Mouse (Mus musculus) liver, adult 2 months (tissue): ENCODE results near the gene Orm3. TPM values are rescaled to one million over a fixed set of nuclear protein-coding genes. Genes with fewer than 3 reads are reported as not detected.

Experiments
- DNase-seq: peaks from one replicate; pipeline ENCODE4 v3.0.0-alpha.2; 2011; ENCODE audit warnings: low read depth, low spot score; ENCODE audit errors: extremely low read depth
- H3K27ac ChIP-seq: fragments of 200-500 bp; replicated peaks from 2 replicates; pipeline ENCODE4 v1.5.1; 2012; ENCODE audit warnings: low read depth, mild to moderate bottlenecking, control low read depth, inconsistent platforms, low read length; ENCODE audit not compliant: insufficient read depth
- H3K27me3 ChIP-seq: fragments of 200-500 bp; 2 replicates; pipeline ENCODE4 v1.6.1; 2012; ENCODE audit warnings: mild to moderate bottlenecking, moderate library complexity, low read length, inconsistent platforms; ENCODE audit not compliant: control insufficient read depth, insufficient read depth
- H3K36me3 ChIP-seq: fragments of 200-500 bp; 2 replicates; pipeline ENCODE4 v1.6.1; 2012; ENCODE audit warnings: low read length, inconsistent platforms; ENCODE audit not compliant: control insufficient read depth, insufficient read depth
- H3K4me1 ChIP-seq: fragments of 200-500 bp; 2 replicates; pipeline ENCODE4 v1.6.1; 2011; ENCODE audit warnings: low read length; ENCODE audit not compliant: control insufficient read depth, insufficient read depth
- H3K4me3 ChIP-seq: fragments of 200-500 bp; 2 replicates; pipeline ENCODE4 v1.5.1; 2011; ENCODE audit warnings: low read depth, mild to moderate bottlenecking, control low read depth, low read length, moderate library complexity; ENCODE audit not compliant: insufficient read depth
- H3K79me2 ChIP-seq: fragments of 200-500 bp; 2 replicates; pipeline ENCODE4 v1.6.1; 2012; ENCODE audit warnings: inconsistent platforms, mild to moderate bottlenecking, low read length, moderate library complexity; ENCODE audit not compliant: control insufficient read depth, insufficient read depth
- H3K9ac ChIP-seq: fragments of 200-500 bp; 2 replicates; pipeline ENCODE4 v1.6.1; 2012; ENCODE audit warnings: low read depth, mild to moderate bottlenecking, control low read depth, inconsistent platforms, low read length
- CTCF ChIP-seq: fragments of 200-500 bp; IDR thresholded peaks from 2 replicates; pipeline ENCODE4 v1.5.1; 2011; ENCODE audit warnings: low read depth, low read length, control low read depth
- POLR2A ChIP-seq: fragments of 200-500 bp; IDR thresholded peaks from 2 replicates; pipeline ENCODE4 v1.6.1; 2011; ENCODE audit warnings: low read length, control low read depth; ENCODE audit not compliant: insufficient read depth; ENCODE audit errors: extremely low read depth
- WGBS: fragments of 180-500 bp; shearing (Covaris S2); methylation state at CpG from one replicate; pipeline ENCODE4 v1.1.7; 2018; 5-methylcytosine and 5-hydroxymethylcytosine counted together
- polyA plus RNA-seq: library from polyadenylated mRNA; depleted of rRNA; stranded (reverse); fragments of >200 nt; gene quantifications from 2 replicates; pipeline ENCODE4 v1.2.3, GENCODE M21; 2012
- total RNA-seq: library from RNA; depleted of rRNA; stranded (reverse); fragments of >200 nt; gene quantifications from 2 replicates; pipeline ENCODE4 v1.2.3, GENCODE M21; 2014

Orm3 gene
- total and polyA plus RNA-seq, 2 experiments, result 11.4 to 14.1 TPM

DNA sequence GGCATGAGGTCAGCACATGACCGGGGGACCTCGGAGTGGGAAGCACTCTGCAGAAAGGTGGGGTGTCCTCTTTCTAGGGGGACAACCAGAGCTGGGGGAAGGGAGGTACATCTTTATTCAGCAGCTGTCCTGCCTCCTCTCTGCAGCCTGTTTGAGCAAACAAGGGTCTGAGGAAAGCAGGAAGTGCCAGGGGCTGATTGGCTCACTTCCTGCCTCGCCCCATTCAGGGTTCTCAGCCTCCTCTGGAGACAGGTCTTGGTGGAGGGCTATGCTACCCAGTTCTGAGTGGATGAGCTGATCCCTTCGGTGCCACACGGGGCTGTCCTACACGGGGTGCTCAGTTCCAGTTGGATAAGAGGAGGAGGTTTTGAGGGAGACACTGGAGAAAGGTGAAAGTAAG lies 35.4 kb downstream of the Orm3 start:
- no peaks in the 10 kb centered on the region for H3K4me1 ChIP-seq

DNA sequence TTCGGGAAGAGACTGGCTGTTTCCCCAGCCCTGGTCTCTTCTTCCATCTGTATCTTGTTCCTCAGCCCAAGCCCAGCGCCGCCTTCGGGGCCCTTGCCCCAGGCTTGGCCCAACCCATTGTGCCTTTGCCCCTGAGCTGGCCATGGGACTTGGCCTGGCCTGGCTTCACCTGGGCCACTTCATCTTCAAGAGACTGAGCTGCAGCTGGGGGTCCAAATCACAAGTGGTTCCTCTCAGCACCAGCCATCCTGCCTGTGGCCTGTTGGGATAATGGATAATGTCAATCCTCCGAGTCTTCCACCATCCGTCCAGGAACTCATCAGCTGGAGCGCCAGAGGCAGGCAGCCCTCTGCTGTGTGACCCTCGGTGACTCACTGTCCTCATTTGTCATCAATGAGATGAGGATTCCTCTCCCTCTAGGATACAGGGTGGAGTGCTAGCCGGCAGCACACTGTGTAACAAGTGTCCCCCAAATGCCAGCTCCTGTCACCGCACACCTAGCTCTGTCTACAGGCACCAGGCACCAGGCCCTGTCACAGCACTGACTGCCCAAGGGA lies 42.1 kb downstream of the Orm3 start:
- Histone ChIP-seq H3K79me2 (no peaks in the 10 kb centered on the region), H3K9ac (no peak overlapping the region), H3K4me1 (no peaks in the 10 kb centered on the region), H3K27me3 (no peaks in the 10 kb centered on the region), H3K4me3 (no peak overlapping the region), H3K27ac (no peak overlapping the region), H3K36me3 (no peaks in the 10 kb centered on the region)
- WGBS, result 89% methylated on average over 10 of the region's 10 CpGs
- no peak for DNase-seq
- TF ChIP-seq CTCF, result no peak
- TF ChIP-seq POLR2A, result no peak

More for the DNA sequence above, 35.4 kb downstream of the Orm3 start:
- H3K36me3 ChIP-seq, result no peaks in the 10 kb centered on the region
- no peak overlapping the region for H3K9ac ChIP-seq
- H3K79me2 ChIP-seq, result no peaks in the 10 kb centered on the region
- no peak for DNase-seq
- TF ChIP-seq POLR2A (no peak), CTCF (no peak)
- no peak overlapping the region for H3K4me3 ChIP-seq
- H3K27me3 ChIP-seq, result no peaks in the 10 kb centered on the region
- H3K27ac ChIP-seq, result no peak overlapping the region
- WGBS, result 66% methylated on average over 6 of the region's 6 CpGs

DNA sequence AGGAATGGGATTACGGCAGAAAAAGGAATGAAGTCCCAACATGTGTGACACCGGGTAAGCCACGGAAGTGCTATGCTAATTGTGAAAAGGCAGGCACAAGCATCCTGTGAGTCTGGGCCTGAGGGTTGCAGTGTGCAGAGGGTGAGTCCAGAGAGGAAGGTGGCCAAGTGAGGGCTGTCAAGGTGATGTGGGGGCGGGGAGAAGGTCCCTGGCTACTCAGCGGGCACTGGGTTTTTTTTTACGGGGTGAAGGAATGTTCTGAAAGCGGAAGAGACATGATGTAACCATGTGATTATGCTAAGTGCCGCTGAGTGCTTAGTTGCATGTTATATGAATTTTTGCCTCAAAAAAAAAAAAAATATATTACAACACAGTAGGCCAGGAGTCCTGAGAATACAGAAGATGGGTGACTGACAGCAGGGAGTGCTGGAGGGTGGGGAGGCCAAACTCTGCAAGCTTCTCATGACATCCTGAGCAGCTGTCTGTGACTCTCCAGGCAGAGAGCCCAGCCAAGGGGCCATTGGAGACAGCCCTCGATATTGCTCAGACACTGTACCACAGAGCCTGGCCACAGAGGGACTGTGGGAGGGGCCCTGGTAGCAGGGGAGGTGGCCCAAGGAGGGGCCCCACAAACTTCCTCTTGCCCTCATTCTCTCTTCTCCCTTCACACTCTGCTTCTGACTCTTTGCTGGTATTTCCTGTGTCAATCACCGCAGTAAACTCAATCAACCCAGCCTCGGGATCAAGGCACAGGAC lies 43.1 kb downstream of the Orm3 start:
- Histone ChIP-seq H3K36me3 (no peaks in the 10 kb centered on the region), H3K9ac (no peak overlapping the region), H3K79me2 (no peaks in the 10 kb centered on the region), H3K27me3 (no peaks in the 10 kb centered on the region), H3K27ac (peak overlapping the region; percentile 31; the same call in 1 of the 2 replicates), H3K4me3 (no peak overlapping the region), H3K4me1 (no peaks in the 10 kb centered on the region; the same call in 1 of the 2 replicates)
- TF ChIP-seq POLR2A (no peak), CTCF (no peak)
- no peak for DNase-seq
- WGBS, result 67% methylated on average over 11 of the region's 11 CpGs

DNA sequence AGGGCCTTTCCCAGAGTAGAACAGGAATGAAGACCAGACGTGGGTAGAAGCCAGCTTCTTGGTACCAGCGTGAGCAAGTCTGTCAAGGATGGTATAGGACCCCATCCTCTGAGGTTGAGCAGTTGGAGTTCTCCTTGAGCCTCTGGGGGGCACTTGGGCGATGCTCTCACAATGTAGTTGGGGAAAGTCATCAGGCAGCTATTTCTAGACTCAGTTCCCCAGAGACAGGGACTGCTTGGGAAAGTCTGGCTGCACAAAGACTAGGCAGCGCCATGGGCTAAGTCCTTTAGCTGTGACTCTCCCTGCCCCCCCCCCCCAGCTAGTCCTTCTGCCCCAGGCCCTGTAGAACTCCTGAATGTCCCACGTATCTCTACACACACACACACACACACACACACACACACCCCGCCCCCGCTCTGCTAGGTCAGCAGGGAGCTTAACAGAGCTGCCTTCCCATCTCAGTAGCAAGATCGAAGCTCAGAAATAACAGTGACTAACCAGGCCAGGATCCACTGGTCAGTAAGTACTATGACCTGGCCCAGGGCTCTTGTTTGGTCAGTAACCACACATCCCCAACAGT lies 43.8 kb downstream of the Orm3 start:
- peak overlapping the region; percentile 31 for H3K27ac ChIP-seq
- H3K4me3 ChIP-seq, result no peak overlapping the region; the same call in 1 of the 2 replicates
- DNase-seq, result no peak
- no peaks in the 10 kb centered on the region; the same call in 1 of the 2 replicates for H3K4me1 ChIP-seq
- WGBS, result 77% methylated on average over 8 of the region's 8 CpGs
- H3K27me3 ChIP-seq, result no peaks in the 10 kb centered on the region
- H3K36me3 ChIP-seq, result no peaks in the 10 kb centered on the region
- TF ChIP-seq CTCF (no peak), POLR2A (no peak)
- H3K79me2 ChIP-seq, result no peaks in the 10 kb centered on the region
- no peak overlapping the region for H3K9ac ChIP-seq

DNA sequence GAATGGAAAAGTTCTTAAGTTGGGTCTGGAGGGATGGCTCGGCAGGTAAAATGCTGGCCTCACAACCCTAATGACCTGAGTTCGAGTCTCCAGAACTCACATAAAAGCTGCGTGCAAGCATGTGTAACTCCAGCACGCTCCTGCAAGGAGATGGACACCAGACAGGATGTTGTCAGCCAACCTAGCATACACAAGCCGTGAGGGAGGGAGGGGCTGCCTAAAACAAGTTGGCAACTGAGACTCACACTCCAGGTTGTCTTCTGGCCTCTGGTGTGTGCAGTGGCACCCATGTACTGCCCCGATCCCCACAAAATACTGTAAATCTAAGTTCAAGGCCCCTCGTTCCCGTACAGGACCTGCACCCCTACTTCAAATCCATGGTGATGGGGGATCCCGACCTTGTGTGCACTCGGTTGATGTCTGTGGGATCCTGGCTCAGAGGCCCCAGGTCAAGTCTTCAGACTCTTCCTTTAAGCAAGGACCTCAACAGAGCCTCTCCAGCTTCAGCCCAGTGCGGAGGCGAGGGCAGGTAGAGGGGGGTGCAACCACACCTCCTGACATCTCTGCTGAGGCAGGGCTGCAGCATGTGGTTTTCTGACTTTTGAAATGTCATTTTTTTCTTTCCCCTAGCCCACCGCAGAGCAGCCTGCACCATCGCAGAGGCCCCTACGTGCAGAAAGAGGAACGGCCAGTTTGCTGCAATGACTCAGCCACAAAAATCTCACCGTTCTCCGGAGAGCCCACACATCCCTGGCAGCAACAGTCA lies 44.8 kb downstream of the Orm3 start:
- TF ChIP-seq POLR2A (no peak), CTCF (no peak)
- Histone ChIP-seq H3K9ac (no peak overlapping the region), H3K79me2 (no peaks in the 10 kb centered on the region), H3K27ac (no peak overlapping the region; the same call in 1 of the 2 replicates), H3K4me1 (no peaks in the 10 kb centered on the region; the same call in 1 of the 2 replicates), H3K27me3 (no peaks in the 10 kb centered on the region), H3K36me3 (no peaks in the 10 kb centered on the region), H3K4me3 (peak overlapping the region; percentile 23)
- no peak for DNase-seq
- WGBS, result 84% methylated on average over 18 of the region's 18 CpGs
